Mouse (Mus musculus) lung, adult 2 months (tissue): Measurements from ENCODE around the gene Phldb2. TPM values are rescaled to one million over a fixed set of nuclear protein-coding genes. Genes with fewer than 3 reads are reported as not detected.
A peak's percentile ranks its signal among the peaks of the same experiment; 100 is the strongest.

Experiments
- DNase-seq: peaks from one replicate; pipeline ENCODE4 v3.0.0; 2022
- H3K4me1 ChIP-seq: fragments of 200-500 bp; 2 replicates; pipeline ENCODE4 v1.6.1; 2011; ENCODE audit warnings: low read length; ENCODE audit not compliant: control insufficient read depth, insufficient read depth
- H3K4me3 ChIP-seq: fragments of 200-500 bp; replicated peaks from 2 replicates; pipeline ENCODE3; 2011; ENCODE audit warnings: low read depth, mild to moderate bottlenecking, control low read depth, low read length; ENCODE audit errors: extremely low read depth
- CTCF ChIP-seq: fragments of 200-500 bp; IDR thresholded peaks from 2 replicates; pipeline ENCODE4 v1.5.1; 2011; ENCODE audit warnings: mild to moderate bottlenecking, low read length, control low read depth; ENCODE audit not compliant: insufficient read depth
- POLR2A ChIP-seq: fragments of 200-500 bp; IDR thresholded peaks from 2 replicates; pipeline ENCODE4 v1.6.1; 2011; ENCODE audit warnings: low read depth, mild to moderate bottlenecking, control low read depth, low read length, borderline replicate concordance; ENCODE audit errors: extremely low read depth
- WGBS: fragments of 180-500 bp; shearing (Covaris S2); methylation state at CpG from one replicate; pipeline ENCODE4 v1.1.7; 2018; 5-methylcytosine and 5-hydroxymethylcytosine counted together
- polyA plus RNA-seq: library from polyadenylated mRNA; depleted of rRNA; stranded (reverse); fragments of >200 nt; gene quantifications from 2 replicates; pipeline ENCODE4 v1.2.3, GENCODE M21; 2012

The Phldb2 gene
- polyA plus RNA-seq, 1 experiment, result 53.0 TPM

DNA sequence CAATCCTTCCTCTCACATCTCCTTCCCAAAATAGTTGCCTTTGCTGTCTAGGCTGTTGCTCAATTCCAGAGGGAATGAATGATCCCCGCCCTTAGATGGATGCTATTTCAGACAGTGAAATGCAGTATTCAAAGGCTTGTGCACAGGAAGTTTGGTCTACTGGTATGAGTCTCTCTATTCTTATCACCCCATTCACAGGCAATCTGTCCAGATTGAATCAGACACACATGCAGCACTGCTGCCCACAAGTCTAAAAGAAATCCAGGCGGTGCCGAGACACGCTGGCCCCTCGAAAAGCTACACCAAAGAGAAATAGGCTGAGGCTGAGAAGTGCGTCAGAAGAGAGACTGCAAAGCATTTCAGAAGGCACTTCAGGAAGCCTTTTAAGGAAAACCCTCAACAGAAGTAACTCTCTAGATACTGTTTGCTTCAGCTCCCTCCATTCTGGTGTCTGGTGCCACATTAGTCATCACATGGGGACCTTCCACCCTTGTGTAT, 142.5 kb downstream of the Phldb2 start:
- Histone ChIP-seq H3K4me1 (peaks cover 14% of the 10 kb centered on the region), H3K4me3 (no peak overlapping the region)
- 19% methylated on average over 6 of the region's 6 CpGs for WGBS
- TF ChIP-seq POLR2A (no peak), CTCF (no peak)
- no peak for DNase-seq

DNA sequence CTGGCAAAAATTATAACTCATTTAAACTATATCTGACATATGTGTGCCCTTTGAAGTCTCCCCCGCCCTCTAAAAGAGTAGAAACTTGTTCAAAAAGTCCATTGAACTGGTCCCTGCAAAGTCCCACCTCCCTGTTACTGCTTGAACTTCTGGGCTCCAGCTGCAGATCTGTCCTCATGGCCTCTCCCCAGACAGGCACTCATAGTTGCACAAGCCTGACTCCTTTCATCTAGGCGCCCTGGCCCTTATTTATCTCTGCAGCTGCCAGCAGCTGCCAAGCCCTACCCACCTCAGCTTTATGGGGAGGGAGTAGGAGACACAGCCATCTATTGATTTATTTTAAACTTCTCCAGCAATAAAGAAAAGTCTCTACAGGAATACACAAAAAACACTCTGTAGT, 143.2 kb downstream of the Phldb2 start:
- Histone ChIP-seq H3K4me3 (no peak overlapping the region), H3K4me1 (peaks cover 17% of the 10 kb centered on the region)
- no peak for DNase-seq
- TF ChIP-seq POLR2A (no peak), CTCF (no peak)
- WGBS, result 30% methylated on average over 2 of the region's 2 CpGs

DNA sequence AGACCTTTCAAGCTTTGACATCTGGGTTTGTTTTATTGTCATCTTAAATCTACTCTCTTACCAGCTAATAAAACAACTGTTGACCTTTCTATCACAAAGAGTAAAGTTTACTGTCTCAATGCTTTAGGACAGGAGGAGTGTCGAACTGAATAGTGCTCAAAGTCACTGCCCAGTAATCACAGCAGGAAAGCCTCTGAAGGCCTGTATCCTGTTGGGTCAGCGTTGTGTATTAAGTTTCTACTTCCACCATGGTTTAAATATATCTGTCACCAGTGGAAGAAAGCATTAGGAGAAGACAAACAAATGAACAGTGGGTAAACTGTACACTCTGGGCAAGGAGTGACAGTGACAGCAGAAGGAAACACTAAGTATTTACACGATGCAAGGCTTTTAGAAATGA, 148.7 kb downstream of the Phldb2 start:
- TF ChIP-seq CTCF (no peak), POLR2A (no peak)
- Histone ChIP-seq H3K4me1 (peaks cover 23% of the 10 kb centered on the region), H3K4me3 (no peak overlapping the region)
- 18% methylated on average over 3 of the region's 3 CpGs for WGBS
- DNase-seq, result no peak

DNA sequence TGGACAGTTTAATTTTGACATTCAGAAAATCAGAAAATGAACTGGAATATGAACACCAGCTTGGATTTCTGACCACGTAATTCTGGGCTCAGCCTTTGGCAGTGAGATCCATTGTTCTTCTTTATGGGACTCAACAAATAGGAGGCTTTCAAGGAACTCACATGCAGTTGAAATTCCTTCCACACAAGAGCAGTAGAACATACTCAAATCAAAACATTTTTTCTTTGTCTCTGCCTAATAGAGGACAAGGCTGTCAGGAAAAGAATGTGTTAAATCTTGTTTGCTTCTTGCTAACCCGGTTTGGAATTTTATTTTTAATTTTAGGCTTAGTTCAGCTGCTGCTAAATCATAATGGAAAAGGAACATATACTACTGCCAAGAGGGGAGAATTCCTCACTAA, 153.0 kb downstream of the Phldb2 start:
- Histone ChIP-seq H3K4me1 (peaks cover 28% of the 10 kb centered on the region), H3K4me3 (no peak overlapping the region)
- no peak for DNase-seq
- WGBS, result 39% methylated on average over 2 of the region's 2 CpGs
- no peak for TF ChIP-seq CTCF
- no peak for TF ChIP-seq POLR2A

DNA sequence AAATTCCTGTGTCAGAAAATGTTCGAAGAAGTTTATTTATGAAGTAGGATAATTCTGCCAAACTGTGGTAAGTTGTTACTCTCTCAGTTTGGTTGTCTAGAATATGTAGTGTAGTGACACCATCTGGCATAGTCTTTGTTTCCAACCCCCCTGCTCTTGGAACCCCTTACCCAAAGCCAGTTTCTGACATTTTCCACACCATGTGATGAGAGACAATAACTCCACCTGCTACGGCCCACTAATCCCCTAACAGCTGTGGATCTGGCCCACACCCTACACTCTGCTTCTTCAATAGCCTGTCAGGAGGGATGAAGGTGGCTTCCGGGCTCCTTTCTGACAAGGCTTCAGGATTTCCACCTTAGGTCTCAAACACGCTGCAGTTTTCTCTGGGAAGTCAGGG, 154.2 kb downstream of the Phldb2 start:
- DNase-seq, result no peak
- WGBS, result 61% methylated on average over 4 of the region's 4 CpGs
- Histone ChIP-seq H3K4me3 (no peak overlapping the region), H3K4me1 (peaks cover 30% of the 10 kb centered on the region)
- TF ChIP-seq POLR2A (no peak), CTCF (no peak)

DNA sequence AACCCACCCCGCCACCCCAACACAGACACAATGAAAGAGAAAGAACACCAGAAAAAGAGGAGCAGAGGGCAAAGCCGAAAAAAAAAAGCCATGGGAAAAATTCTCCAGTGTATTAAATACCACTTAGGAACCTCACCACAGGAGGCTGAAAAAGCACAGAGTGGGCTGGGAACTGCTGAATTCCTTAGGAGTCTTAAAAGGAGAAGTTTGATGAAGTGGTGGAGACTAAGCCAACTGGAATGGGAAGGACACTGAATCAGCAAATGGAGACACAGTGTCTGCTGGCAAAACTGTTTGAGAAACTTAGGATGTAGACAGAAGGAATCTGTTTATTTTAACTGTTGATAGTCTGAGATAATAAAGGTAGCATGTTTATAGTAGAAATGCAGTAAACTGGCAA, 154.8 kb downstream of the Phldb2 start:
- no peak for TF ChIP-seq CTCF
- TF ChIP-seq POLR2A, result no peak
- Histone ChIP-seq H3K4me3 (no peak overlapping the region), H3K4me1 (peaks cover 29% of the 10 kb centered on the region)
- WGBS, result 68% methylated on average over 2 of the region's 2 CpGs
- no peak for DNase-seq

GRCm38 (mm10) chr16:45796815-45797214, 156.6 kb downstream of the Phldb2 start:
- no peak for DNase-seq
- no peak for TF ChIP-seq CTCF
- TF ChIP-seq POLR2A, result no peak
- 36% methylated on average over 2 of the region's 2 CpGs for WGBS
- Histone ChIP-seq H3K4me1 (peaks cover 23% of the 10 kb centered on the region), H3K4me3 (no peak overlapping the region)

- WGBS, result 40% methylated on average over 5 of the region's 5 CpGs
- peaks cover 25% of the 10 kb centered on the region for H3K4me1 ChIP-seq
- DNase-seq, result no peak
- no peak overlapping the region for H3K4me3 ChIP-seq
- TF ChIP-seq POLR2A (no peak), CTCF (no peak)
Measured at GRCm38 (mm10) chr16:45795188-45795693, 158.2 kb downstream of the Phldb2 start.

- Histone ChIP-seq H3K4me3 (no peak overlapping the region), H3K4me1 (peaks cover 22% of the 10 kb centered on the region)
- 79% methylated on average over 2 of the region's 2 CpGs for WGBS
- no peak for DNase-seq
- TF ChIP-seq CTCF (no peak), POLR2A (no peak)
Measured at GRCm38 (mm10) chr16:45792781-45793180, 160.6 kb downstream of the Phldb2 start.

DNA sequence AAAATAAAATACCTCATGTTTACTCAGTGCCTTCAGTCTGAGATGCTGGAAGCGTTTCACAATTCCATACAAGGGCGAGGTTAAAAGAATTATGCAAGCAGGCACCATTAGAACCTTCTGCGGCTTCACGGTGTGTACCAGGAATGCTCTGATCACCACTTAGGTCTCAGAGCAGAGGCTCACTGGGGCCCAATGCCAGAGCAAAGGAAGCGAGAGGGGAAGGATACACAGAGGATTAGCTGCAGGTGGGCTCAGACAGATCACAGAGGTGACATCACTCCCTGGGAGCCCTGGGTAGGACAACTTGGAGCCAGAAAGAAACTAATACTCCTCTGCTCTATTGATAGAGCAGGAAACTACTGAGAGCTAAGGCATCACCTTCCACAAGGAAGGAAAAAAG, 162.1 kb downstream of the Phldb2 start:
- Histone ChIP-seq H3K4me3 (no peak overlapping the region), H3K4me1 (peaks cover 30% of the 10 kb centered on the region)
- TF ChIP-seq POLR2A (no peak), CTCF (no peak)
- DNase-seq, result peak; percentile 48
- 39% methylated on average over 5 of the region's 5 CpGs for WGBS

DNA sequence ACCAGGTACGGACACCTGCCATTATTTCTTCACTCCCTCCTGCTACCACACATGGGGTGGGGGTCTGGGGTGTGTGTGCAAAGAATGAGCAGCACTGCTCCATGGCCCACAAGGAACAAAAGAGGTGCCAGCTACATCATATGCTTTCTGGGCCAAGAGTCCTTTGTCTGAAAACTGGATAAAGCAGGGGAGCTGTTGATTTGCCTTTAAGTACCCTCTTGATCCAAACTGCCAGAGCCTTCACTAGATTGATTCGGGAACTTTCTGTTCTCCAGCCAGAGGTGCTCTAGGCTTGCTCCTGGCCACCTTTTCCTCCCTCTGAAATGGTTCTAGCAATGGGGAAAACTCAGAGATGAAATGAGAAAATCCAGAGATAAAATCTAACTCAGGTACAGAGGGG, 164.1 kb downstream of the Phldb2 start:
- TF ChIP-seq CTCF (no peak), POLR2A (no peak)
- no peak overlapping the region for H3K4me3 ChIP-seq
- 71% methylated on average over 2 of the region's 2 CpGs for WGBS
- DNase-seq, result no peak
- peaks cover 23% of the 10 kb centered on the region for H3K4me1 ChIP-seq
